Mouse (Mus musculus): ENCODE data around the gene Tex12.

Tex12 gene

DNA sequence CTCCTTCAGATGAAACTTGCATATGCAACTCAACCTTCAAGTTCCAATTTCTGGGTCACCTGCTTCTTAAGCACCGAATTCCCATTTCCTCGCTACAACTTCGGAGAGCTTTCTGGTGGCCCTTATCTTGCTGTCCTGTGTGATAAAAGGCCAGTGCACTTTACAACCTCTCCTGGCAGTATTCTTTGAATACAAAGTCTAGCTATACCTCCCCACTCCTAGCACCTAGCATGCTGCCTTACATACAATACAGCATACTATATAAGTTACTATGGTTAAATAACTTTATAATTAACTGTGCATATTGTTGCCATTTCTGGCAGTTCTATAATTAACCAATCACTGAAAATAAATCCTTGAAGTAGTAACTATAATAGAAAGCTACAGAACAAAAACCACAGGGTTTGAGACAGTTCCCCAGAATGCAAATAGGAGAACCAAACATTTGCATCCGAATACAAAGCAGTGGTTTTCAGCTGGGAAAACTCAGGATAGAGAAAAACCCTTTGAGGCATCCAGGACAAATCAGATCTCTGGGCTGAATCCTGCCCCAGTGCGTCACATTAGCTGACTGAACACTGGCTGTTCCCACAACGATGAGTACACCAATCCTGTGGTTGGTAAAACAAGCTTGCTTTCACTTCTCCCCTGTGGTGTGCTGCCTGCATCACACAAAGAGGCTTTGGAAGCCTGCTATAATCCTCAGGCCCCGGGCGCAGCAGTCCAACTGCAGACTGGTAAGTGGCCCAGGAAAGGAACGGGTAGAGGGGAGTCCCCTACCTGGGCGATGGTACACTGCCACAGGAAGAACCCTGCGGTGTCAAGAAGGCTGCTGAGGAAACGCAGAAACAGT is 6.7 kb downstream of the Tex12 start, which contains the start of gene Il18:
Il18 (plus strand) TSS at position 587 of the 853 bp plus-strand sequence.
- no peak for DNase-seq

DNA sequence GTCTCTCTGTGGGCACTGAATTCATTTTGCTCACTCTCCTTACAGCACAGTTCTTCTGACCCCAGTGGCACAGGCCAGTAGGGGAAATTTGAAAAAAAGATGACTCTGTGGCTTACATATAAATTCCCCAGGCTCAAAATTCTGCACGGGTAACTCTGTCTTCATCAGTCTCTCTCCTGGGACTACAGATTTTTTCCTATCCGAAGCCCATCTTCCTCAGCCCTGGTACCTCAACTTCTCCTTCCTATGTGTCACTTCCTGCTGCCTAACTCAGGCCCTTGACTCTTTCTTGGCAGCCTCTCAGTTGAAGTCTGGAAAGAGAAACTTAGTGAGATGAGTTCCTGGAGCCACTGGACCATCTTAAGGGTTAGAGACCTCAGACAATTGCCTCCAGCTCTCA is 7.6 kb downstream of the Tex12 start:
- no peak for DNase-seq

DNA sequence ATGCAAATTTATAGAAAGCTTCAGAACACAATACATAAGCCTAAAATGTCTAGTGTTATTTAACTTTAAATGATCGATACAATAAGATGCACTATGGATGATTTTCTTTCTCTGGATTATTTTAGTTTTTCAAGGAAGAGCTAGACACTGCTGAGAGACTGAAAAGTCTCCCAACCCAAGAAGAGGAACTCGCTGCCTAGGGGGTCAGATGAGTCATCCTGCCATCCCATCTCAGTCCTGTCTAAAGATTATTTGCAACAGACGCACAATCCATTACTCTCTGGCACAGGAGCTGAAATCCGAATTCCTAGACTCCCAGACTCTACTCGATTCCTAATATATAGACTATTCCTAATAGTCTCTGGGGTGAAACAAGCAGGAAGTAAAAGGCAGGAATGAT is 8.9 kb downstream of the Tex12 start:
- DNase-seq = no peak

DNA sequence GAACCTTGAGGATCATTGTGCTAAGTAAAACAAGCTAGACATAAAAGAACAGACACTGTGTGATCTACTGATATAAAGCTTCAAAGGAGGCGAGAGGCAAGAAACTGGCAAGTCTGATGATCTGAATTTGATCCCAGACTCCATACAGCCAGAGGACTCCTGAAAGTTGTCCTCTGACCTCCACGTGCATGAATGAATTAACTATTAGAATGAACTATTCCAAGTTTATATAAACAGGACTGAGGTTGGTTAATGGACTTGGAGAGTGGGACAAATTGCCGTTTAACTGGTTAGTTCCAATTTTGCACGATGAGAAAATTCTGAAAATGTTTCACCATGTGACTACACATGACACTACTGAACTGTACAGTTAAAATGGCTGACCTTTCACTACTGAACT is 12.2 kb downstream of the Tex12 start:
- DNase-seq = no peak

DNA sequence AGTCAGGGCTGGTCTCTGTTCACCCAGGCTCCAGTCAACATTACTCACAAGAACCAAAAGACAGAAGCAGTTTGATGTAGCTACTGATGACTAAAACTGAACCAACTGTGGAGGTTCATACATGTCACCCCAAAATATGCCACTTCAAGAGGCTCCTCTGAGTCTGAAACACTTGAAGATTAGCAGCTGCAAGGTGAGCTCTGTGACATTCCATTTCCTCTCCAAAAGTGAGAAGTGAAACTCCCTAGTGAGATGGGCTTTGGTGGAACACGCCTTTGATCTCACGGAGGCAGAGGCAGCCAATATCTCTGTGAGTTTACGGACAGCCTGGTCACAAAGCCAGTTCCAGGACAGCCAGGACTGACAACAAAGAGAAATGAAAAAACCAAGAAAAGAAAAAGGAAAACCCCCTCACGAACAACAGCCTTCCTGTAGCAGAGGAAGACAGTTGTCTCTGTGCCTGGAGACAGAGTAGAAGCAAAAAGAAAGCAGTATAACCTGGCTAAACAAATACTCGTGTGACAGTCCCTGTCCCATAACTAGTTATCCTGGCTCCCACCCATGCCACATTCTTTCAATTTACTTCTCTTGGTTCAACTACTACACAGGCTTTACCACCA is 13.2 kb downstream of the Tex12 start:
- DNase-seq = no peak

DNA sequence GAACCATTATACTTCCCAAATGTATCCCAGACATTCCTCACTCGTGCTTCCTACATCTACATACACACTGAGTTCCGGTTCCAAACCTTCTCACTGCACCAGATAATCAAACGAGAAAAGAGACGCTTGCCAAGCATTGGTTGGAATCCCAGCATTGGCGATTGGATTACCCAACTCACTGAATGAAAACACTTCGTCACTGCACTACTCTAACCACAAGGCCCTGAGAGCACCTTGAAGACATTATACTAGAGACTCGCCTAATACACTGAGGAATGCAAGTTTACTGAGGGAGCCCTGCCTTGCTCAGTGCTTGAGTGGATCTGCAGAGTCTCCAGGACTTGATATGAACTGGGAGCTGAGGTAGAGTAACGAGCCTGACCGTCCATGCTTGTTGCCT is 18.7 kb downstream of the Tex12 start:
- no peak for DNase-seq

DNA sequence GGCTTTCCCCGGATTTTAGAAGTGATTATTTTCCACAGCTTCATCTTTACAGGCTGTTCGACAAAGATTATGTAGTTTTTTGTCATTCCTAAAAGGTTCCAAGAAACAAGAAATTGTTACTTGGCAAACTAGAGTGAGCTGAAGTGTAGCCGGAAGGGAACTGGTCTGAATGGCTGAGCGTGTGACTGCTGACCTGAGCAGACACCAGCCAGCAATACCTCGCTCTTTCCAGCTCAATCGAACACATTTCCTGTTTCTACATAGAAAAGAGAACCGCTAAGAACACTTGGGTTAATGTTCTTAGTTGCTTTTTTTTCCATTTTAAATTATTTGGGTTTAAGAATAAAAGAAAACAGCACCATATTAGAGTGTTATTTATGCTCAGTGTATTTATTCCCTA is 21.0 kb downstream of the Tex12 start:
- DNase-seq = no peak

DNA sequence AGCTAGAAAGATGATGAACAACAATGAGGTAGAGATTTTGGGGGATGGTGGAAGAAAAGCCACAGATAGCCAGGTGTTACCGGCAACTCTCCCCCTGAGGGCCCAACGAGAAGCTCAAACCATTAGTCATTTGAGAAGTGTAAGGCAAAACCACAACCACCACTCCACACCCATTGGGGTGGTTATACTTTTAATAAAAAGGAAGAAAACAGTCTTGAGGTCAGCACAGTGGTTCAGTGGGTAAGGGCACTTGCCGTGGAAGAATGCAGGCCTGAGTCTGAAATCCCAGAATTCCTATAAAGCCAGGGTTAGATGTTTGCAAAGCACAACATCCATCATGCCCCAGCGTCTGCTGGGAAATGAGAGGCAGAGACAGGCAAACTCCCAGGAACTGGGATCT is 23.8 kb downstream of the Tex12 start:
- DNase-seq = no peak

DNA sequence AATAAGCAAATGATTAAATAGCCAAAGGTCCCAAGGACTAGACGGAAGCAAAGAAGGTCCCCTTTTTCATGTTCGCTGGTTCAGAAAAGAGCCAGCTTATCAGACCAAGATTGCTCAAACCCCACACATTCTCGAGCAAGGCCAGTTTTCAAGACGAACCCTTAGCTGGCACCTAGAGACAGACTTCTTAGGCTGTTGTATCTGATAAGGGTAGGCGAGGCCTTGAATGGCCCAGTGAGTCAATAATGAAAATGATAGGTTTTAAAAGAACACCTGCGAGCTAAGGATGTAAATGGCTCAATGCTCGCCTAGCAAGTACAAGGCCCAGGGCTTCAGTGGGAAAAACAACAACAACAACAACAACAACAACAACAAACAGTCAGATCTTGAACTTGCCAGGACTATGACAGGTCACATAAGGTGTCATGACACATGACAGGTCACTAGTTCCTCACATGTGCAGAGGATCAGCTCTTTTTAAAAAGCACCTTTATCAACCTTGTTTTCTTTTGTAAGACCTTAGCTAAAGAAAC is 24.5 kb downstream of the Tex12 start:
- no peak for DNase-seq

DNA sequence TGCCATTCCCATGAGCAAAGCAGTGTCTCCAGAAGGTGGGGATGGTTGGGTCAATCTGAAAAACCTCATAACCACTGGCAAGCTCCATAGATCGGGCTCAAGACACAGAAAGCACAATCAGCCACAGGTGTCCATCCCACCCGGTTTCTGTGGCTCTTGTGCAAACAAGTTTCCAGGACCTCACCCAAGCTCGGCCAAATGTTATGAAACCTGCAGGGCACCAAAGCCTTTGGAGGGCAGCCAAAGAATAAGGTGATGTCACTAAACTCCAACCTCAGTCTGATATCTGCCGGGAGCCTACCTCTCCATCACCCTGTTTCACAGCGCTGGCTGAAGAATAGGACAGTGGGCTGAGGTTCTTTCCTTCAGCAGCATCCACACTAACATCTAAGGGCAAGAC is 25.2 kb downstream of the Tex12 start:
- DNase-seq = no peak

DNA sequence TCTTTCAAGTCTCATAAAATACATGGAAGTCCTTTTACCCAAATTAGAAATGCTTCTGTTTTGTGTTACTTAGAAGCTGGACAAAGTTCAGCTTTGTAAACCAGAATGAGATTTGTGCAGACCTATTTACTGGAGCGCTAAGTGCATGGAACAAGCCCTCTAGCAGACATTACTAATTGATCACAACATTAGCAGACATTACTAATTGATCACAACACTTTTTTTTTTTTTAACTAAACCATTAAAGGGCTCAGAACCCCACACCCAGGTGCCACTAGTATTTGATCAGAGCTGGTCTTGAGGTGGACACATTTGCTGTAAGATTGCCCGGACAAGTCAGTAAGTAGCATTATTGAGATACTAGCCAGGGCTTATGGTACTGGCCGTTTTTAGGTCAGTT is 27.3 kb downstream of the Tex12 start:
- no peak for DNase-seq

DNA sequence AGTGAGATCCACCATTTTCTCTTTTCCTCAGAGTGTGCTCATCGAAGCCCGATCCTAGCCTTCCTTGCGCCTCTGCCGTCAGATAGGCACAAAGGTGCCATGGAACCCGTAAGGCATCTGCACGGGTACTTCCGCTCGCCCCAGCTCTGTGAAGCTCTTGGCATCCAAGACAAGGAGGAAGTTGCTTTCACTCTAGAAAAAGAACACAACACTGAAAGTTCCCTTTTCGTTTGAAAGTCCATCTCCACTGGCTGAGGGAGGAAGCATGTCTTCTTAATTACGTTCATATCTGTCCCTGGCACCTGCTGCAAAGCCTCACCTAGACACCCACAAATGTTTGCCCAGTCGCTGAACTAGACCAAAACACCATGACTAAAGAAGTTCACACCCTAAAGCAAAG is 27.8 kb downstream of the Tex12 start:
- DNase-seq = no peak

DNA sequence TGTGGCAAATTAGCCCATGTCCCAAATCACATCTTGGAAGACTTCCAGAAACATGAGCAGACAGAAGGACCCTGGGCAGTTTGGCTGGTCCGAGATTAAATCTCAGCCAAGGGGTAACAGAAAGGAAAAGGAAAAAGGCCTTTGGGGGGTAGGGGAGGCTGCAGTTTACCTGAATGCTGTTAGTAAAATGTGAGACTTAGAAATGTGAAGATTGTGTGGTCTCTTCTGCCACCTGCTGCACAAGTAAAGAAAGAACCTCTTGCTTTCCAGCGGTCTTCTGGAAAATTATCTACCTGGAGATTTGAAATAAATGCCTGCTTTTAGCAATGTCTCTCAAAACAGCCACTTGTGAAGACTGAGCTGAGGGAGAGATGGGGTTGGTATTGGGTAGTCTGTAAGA is 30.2 kb downstream of the Tex12 start:
- DNase-seq = no peak

DNA sequence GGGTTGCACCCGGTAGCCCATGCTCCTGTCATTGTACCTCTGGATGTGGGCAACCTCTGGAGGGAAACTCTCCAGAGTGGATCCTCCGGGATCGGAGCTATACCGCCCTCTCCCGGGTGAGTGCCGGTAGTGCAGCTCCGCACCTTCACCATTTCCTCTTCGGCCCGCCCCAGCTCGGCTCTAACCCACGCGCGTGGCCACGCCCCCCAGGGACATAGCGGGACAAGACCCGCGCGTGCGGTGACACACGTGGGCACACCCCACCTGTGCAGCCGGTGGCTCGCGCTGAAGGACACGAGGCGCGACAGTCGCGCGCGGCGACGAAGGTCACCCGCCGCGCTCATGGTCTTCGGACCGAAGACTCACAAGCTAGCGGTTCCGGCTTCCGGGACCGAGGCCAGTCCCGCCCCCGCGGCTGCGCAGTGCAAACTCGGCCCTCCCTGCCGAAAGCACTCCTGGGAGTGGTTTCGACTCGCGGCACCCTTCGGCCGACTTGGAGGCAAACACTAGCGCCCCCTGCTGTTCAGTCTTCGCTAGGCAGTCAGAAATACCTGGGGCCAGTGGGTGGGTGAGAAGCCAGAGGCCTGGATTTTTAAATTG is 32.7 kb downstream of the Tex12 start, which contains the start of gene Pts:
Pts (minus strand) TSS at position 432 of the 600 bp plus-strand sequence.
- DNase-seq = peak; percentile 99

DNA sequence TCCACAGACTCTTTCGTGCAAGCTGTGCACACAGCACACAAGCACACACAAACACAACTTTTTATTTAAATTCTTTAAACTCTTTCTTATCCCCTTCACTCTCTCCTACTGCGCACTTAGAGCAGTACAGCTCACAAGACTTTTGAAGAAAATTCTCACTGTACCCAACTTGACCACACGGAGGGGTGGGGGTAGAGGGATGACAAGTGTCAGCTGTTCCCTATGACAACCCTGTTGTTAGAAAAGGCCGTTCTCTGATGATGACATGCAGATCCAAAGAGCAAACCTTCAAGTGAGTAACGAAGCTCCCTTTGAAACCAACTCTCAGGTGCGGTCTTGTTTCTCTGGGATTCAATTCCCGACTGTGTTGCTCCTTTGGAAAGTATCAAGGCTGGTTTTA is 33.3 kb downstream of the Tex12 start:
- DNase-seq = no peak

DNA sequence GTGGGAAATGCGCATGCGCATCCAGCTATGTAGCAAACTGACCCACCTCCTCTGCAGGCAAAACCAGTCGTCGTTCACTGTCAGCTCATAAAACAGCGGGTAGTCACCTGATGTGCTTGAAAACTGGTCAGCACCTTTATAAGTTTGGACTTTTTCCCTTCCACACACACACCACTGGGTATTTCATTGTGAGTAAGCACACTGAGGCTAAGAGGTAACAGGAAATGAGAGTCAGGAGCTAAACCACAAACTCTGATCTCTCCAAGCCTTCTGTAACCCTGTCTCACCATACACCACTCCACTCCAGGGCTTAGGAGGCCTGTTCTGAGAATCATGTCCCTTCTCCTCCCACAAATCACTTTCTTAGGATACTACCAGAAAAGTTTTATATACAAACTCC is 35.5 kb downstream of the Tex12 start:
- no peak for DNase-seq

DNA sequence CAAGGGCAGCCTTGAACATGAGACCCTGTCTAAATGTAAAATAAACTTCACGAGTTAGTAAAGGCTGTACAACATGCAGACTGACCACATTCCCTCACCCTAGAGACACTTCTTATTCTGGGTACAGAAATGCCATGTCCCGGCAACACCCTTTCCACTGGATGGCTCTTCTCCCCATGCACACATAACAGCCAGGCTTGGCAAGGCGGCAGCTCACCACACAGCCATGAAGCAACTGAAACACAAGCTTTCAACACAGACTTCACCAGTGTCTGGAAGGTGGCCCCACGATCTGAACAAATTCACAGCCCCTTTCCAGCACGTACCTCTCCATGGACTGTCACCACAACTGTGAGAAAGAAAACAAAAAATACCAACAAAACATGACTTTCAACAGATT is 36.2 kb downstream of the Tex12 start:
- DNase-seq = no peak

DNA sequence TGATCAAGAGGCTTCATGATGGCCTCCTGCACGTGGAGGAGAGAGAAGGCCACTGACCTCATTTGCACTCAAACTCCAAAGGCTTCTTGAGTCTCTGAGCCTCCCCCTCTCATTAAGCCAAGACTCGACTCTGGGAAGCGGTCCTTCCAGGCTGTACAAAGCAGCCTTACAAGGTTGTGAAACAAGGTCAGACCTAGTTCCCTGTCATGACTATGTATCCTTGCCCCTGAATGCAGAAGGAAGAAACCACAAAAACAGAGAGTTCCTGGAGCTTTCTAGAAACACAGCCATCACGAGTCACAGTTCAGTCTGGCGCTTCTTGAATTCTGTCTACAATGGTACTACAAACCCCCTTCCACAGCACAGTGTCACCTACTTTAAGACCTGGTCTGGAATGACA is 38.6 kb downstream of the Tex12 start:
- no peak for DNase-seq

DNA sequence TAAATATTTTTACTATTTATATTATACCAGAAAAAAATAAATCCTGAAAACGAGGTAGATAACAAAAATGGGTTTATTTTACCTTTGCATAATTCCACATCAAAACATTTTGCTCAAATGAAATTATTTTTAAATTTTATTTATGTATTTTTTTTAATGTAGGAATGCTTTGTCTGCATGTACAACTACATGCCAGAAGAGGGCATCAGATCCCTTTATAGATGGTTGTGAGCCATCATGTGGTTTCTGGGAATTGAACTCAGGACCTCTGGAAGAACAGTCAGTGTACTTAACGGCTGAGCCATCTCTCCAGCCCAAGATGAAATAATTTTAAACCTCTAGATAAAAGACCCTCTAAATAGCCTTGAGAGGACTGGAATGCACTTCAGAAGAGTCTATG is 39.6 kb downstream of the Tex12 start:
- no peak for DNase-seq

DNA sequence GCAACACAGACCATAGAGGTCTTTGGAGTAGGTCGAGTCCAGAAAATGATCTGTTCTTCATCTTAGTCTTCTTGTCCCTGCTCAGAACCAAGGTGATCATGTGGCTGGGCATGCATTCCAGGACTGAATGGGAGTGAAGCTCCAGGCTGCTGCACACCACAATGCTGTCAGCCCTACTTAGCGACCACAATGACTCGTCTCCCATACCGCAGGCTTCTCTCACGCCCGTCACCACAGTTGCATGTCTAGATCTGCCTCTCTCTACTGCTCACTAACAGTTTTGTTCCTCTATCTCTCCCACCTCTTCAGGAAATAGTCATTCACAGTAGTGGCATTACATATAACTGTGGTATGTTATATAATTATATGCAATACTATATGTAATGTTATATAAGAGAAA is 40.4 kb downstream of the Tex12 start:
- no peak for DNase-seq

DNA sequence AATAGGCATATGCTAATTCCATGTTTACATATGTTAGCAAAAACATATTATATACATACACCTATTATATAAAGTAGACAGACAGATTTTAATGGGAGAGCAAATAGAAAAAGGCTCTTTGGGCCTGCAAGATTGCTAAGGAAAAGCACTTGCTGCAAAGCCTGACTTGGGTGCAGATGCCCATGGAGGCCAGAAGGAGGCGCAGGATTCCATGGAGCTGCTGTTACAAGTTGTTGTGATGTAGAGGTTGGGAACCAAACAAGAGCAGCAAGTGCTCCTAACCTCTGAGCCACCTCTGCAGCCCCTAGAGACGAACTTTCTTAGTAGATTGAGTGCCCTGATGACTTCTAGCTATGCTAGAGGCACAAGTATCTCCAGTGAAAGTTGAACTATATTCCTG is 42.3 kb downstream of the Tex12 start:
- no peak for DNase-seq

DNA sequence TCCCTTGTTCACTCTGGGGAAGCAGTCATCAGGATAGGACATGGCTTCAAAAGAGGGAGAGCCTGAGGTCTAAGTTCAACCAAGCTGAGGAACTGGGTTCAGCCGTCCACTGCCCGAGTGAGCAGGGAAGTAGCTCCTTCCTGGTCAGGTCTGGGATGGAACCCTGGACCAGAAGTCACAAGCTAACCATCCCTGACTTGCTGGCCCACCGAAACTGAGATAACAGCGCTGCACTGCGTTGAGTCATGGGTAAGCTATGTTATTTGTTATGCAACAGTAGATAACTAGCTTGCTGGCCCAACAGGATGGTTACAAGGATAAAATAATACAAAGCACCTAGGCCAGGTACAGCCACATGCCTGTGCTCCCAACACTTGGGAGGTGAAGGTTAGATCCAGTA is 45.7 kb downstream of the Tex12 start:
- DNase-seq = no peak

DNA sequence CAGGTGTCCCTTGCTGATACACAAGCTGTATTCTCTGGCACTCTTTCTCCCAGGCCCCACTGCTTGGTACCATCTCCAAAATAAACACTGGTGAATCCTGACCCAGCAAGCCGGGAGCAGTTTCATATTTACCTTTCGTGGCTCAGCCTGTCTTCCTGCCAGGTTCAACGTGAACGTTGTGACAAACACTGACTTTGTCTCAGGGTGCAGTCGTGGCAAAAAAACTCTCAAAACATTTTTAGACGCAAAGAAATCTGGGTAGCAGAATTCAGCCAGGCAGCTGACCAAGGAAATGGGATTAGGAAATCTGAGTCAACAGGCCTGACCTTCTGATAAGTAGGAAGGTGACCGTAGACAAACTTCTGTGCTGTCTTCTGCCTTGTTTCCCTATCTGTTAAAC is 53.6 kb downstream of the Tex12 start:
- DNase-seq = no peak

Measured in liver (tissue).